Comparison of ENCODE assay signal across 9 mouse cellular contexts in the genomic region with DNA sequence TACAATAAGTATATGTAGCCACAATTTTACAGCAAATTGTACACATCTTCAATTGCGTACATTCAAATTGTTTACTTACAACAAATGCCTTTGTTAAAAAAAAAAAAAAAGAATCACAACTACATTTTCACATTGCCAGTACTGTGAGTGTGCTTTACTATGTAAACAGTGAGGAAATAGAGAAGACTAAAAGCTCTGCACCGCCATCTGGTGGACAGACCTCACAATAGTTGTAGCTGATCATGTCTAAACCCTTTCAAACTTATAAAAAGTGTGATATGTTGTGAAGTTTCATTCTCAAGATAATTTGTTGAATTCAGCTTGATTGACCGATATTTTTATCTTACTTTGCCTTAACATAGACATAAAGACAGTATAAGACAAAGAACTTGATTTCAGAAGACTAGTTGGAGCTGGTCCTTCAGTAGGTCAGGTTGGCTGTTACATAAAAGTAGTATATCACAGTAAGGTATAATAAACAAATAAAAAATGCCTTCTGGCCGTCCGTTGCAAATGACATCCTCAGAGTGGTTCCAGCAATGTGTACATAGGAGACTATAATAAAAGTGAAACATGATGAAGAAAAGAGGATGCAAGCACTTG. TPM values are rescaled to one million over a fixed set of nuclear protein-coding genes. Genes with fewer than 3 reads are reported as not detected.
DNase-seq lines count a peak whose midpoint lies in the region; ATAC-seq and TF ChIP-seq lines count a peak whose summit lies in the region.
"Had no signal": no experiment of that assay in that cellular context is flagged by ENCODE, and none has a peak within 500 bp of the region (broad histone marks: within the 10 kb centered on the region; RNA-seq: fewer than 3 reads in every experiment).

No protein-coding gene starts in this region.

- no peak overlapping the region for H3K4me2 ChIP-seq in forebrain, embryonic 11.5 days (ENCODE audit: low read depth, low read length, severe bottlenecking)
- H3K4me2 ChIP-seq: neural tube, embryonic 12.5 days had no signal

- peak; percentile 76; the same call in 1 of the 2 replicates for ATAC-seq in forebrain, embryonic 11.5 days (replicated peaks; ENCODE audit: low FRiP score)

- H3K9ac ChIP-seq in forebrain, embryonic 11.5 days (ENCODE audit: low read length) = no peak overlapping the region
- H3K9ac ChIP-seq: neural tube, embryonic 12.5 days had no signal

- no peaks in the 10 kb centered on the region for H3K9me3 ChIP-seq in forebrain, embryonic 11.5 days (ENCODE audit: control insufficient read depth, low read length)
- H3K9me3 ChIP-seq: neural tube, embryonic 12.5 days had no signal

- TF ChIP-seq CTCF in kidney, adult 2 months (conservative IDR thresholded peaks at IDR 0.05; ENCODE audit: insufficient read depth, insufficient read length, low read depth, low read length) = peak; percentile 16; the same call in 1 of the 2 replicates

- peak; percentile 35 for DNase-seq in ovary, postnatal 14 days (ENCODE audit: low spot score)
- DNase-seq in ovary, postnatal 10 days (ENCODE audit: low spot score) = no peak
- DNase-seq in adrenal gland, postnatal 36 days = peak; percentile 53 to 73
- peak; percentile 65 for DNase-seq in forebrain, embryonic 11.5 days (ENCODE audit: low spot score)
- peak; percentile 38 for DNase-seq in kidney, adult 2 months
- DNase-seq in left cerebral cortex, postnatal 36 days (ENCODE audit: low spot score in 2 of 2) = peak; percentile 11 to 40
- peak; percentile 42 for DNase-seq in neural tube, embryonic 10.5 days (ENCODE audit: extremely low spot score, low spot score)
- no peak for DNase-seq in spleen, postnatal 36 days (ENCODE audit: low spot score in 2 of 2)

- H3K36me3 ChIP-seq in forebrain, embryonic 11.5 days (ENCODE audit: control insufficient read depth, insufficient read depth, low read length) = no peaks in the 10 kb centered on the region
- no peaks in the 10 kb centered on the region for H3K36me3 ChIP-seq in kidney, adult 2 months (ENCODE audit: control insufficient read depth, insufficient read depth, low read length)
- H3K36me3 ChIP-seq: neural tube, embryonic 12.5 days had no signal

- TF ChIP-seq POLR2A in kidney, adult 2 months (IDR thresholded peaks at IDR 0.05; ENCODE audit: low read depth, low read length) = no peak

- no peaks in the 10 kb centered on the region for H3K4me1 ChIP-seq in forebrain, embryonic 11.5 days (replicated peaks; ENCODE audit: control insufficient read depth, insufficient read depth, low read length)
- H3K4me1 ChIP-seq in kidney, adult 2 months (ENCODE audit: control insufficient read depth, insufficient read depth, low read length) = no peaks in the 10 kb centered on the region
- H3K4me1 ChIP-seq: neural tube, embryonic 12.5 days had no signal

- H3K27me3 ChIP-seq in forebrain, embryonic 11.5 days (ENCODE audit: control insufficient read depth, insufficient read depth, low read length) = no peaks in the 10 kb centered on the region
- H3K27me3 ChIP-seq in kidney, adult 2 months (replicated peaks; ENCODE audit: control insufficient read depth, insufficient read depth, low read length) = no peaks in the 10 kb centered on the region
- H3K27me3 ChIP-seq: neural tube, embryonic 12.5 days had no signal

- 25% methylated on average over 5 of the region's 5 CpGs for WGBS in forebrain, embryonic 11.5 days
- WGBS in kidney, adult 2 months = 14% methylated on average over 5 of the region's 5 CpGs

- intact Hi-C loops in left cerebral cortex, postnatal 36 days (cut with DNase I) = loop anchor here (2.0 to 10.0 kb wide), 2 partner anchors 548 to 1066 kb away; no protein-coding TSS in a partner anchor

- no peak overlapping the region for H3K4me3 ChIP-seq in forebrain, embryonic 11.5 days (ENCODE audit: low read depth, low read length)
- H3K4me3 ChIP-seq in kidney, adult 2 months (ENCODE audit: insufficient read depth, low read depth, low read length) = no peak overlapping the region
- H3K4me3 ChIP-seq: neural tube, embryonic 12.5 days had no signal

- no peak overlapping the region for H3K27ac ChIP-seq in forebrain, embryonic 11.5 days (ENCODE audit: low read depth, low read length)
- H3K27ac ChIP-seq in kidney, adult 2 months (ENCODE audit: insufficient read depth, low read depth, low read length) = no peak overlapping the region
- H3K27ac ChIP-seq: neural tube, embryonic 12.5 days had no signal

RNA-seq across cellular contexts. Expression of a gene that starts 21.9 kb away (rescaled TPM):
- not detected for total RNA-seq in adrenal gland, postnatal 36 days (2021)
- not detected in 2 replicates for polyA plus RNA-seq in forebrain, embryonic 11.5 days (2014; fragmentation: Nextera tagmentation; extraction: Ambion mirVana)
- not detected in 2 replicates for polyA plus RNA-seq in kidney, adult 2 months (2012; rRNA removed)
- total RNA-seq in left cerebral cortex, postnatal 36 days (2021) = not detected
- polyA plus RNA-seq: neural tube, embryonic 12.5 days had no signal

RNA-seq across cellular contexts. Expression of a gene that starts 22.2 kb away (rescaled TPM):
- not detected for total RNA-seq in adrenal gland, postnatal 36 days (2021)
- not detected in 2 replicates for polyA plus RNA-seq in forebrain, embryonic 11.5 days (2014; fragmentation: Nextera tagmentation; extraction: Ambion mirVana)
- not detected in 2 replicates for polyA plus RNA-seq in kidney, adult 2 months (2012; rRNA removed)
- not detected for total RNA-seq in left cerebral cortex, postnatal 36 days (2021)
- polyA plus RNA-seq: neural tube, embryonic 12.5 days had no signal

RNA-seq across cellular contexts. Expression of a gene that starts 36.9 kb away (rescaled TPM):
- not detected for total RNA-seq in adrenal gland, postnatal 36 days (2021)
- not detected in 2 replicates for polyA plus RNA-seq in forebrain, embryonic 11.5 days (2014; fragmentation: Nextera tagmentation; extraction: Ambion mirVana)
- not detected in 2 replicates for polyA plus RNA-seq in kidney, adult 2 months (2012; rRNA removed)
- total RNA-seq in left cerebral cortex, postnatal 36 days (2021) = not detected
- polyA plus RNA-seq: neural tube, embryonic 12.5 days had no signal

Comparison
In these comparisons a context has a peak if more than half of its experiments do, and no peak if none do; other contexts are left out.
1. DNase-seq: peak in ovary, postnatal 14 days (single experiment), adrenal gland, postnatal 36 days (2 of 2), forebrain, embryonic 11.5 days (single experiment), kidney, adult 2 months (single experiment), left cerebral cortex, postnatal 36 days (2 of 2) and neural tube, embryonic 10.5 days (single experiment); none in ovary, postnatal 10 days (single experiment) and spleen, postnatal 36 days (0 of 2).